ENCODE assay signal across 17 mouse cellular contexts in genomic region chr10:30629977-30630376, GRCm38 (mm10). TPM values are rescaled to one million over a fixed set of nuclear protein-coding genes. Genes with fewer than 3 reads are reported as not detected.
DNase-seq lines count a peak whose midpoint lies in the region; TF ChIP-seq lines count a peak whose summit lies in the region.
"Had no signal": no experiment of that assay in that cellular context is flagged by ENCODE, and none has a peak within 500 bp of the region (broad histone marks: within the 10 kb centered on the region; RNA-seq: fewer than 3 reads in every experiment).

No protein-coding gene starts in this region.

- H3K36me3 ChIP-seq in MEL (ENCODE audit: control insufficient read depth in 1 of 2, insufficient read depth in 2 of 2, low read length in 2 of 2): peaks cover 0 to 5% of the 10 kb centered on the region in 2 experiments; a peak in 1 of 4 replicates
- H3K36me3 ChIP-seq: G1E had no signal

- TF ChIP-seq EP300 in MEL (IDR thresholded peaks at IDR 0.05; ENCODE audit: low read depth in 1 of 2, low read length in 2 of 2): no peak

- TF ChIP-seq CTCF in MEL (IDR thresholded peaks at IDR 0.05 in 2 of 3, conservative IDR thresholded peaks at IDR 0.05 in 1 of 3; ENCODE audit: control insufficient read depth in 1 of 3, insufficient read depth in 1 of 3, low read depth in 2 of 3, low read length in 3 of 3, poor library complexity in 1 of 3, severe bottlenecking in 1 of 3): no peak

- H3K9ac ChIP-seq in MEL (ENCODE audit: control insufficient read depth, low read depth, low read length, poor library complexity, severe bottlenecking): no peak overlapping the region

- no peaks in the 10 kb centered on the region for H3K79me2 ChIP-seq in MEL (ENCODE audit: control insufficient read depth, insufficient read depth, low read length, poor library complexity)

- H3K4me1 ChIP-seq in MEL (ENCODE audit: control insufficient read depth in 1 of 2, insufficient read depth in 2 of 2, low read length in 2 of 2): peaks cover 0 to 2% of the 10 kb centered on the region in 2 experiments; a peak in 1 of 4 replicates

- TF ChIP-seq RAD21 in MEL (IDR thresholded peaks at IDR 0.05; ENCODE audit: low read depth, low read length): no peak

- peak; percentile 36 for DNase-seq in MEL (ENCODE audit: low read depth, low spot score)
- DNase-seq in B cell, adult 2 months: no peak
- DNase-seq: adrenal gland, adult 2 months; adrenal gland, adult 8-10 months; adrenal gland, postnatal 10 days; adrenal gland, postnatal 14 days; adrenal gland, postnatal 25 days; adrenal gland, postnatal 36 days; cerebellum, adult 11 months; cerebellum, adult 11-12 months; cerebellum, adult 18-20 months; cerebellum, adult 2 months; cerebellum, adult 8-10 months; cerebellum, adult 9-10 months had no signal

- no peak for TF ChIP-seq POLR2A in MEL (IDR thresholded peaks at IDR 0.05; ENCODE audit: control insufficient read depth in 1 of 2, insufficient read depth in 1 of 2, low read depth in 1 of 2, low read length in 2 of 2, poor library complexity in 1 of 2)

- H3K27me3 ChIP-seq in MEL (ENCODE audit: control insufficient read depth in 1 of 2, insufficient read depth in 2 of 2, low read length in 2 of 2): no peaks in the 10 kb centered on the region
- H3K27me3 ChIP-seq: CH12.LX, Patski had no signal

- no peak overlapping the region for H3K27ac ChIP-seq in MEL (ENCODE audit: control insufficient read depth, low read depth, low read length)

- no peaks in the 10 kb centered on the region for H3K9me3 ChIP-seq in MEL (replicated peaks; ENCODE audit: insufficient read depth, low read length)
- H3K9me3 ChIP-seq: G1E had no signal

- H3K4me3 ChIP-seq in MEL (ENCODE audit: control insufficient read depth in 1 of 2, insufficient read depth in 1 of 2, low read depth in 2 of 2, low read length in 2 of 2): no peak overlapping the region

TF ChIP-seq in MEL, 35 proteins besides CTCF, POLR2A, EP300 and RAD21:
- no peak for TF ChIP-seq SIN3A (IDR thresholded peaks at IDR 0.05; ENCODE audit: low read length)
- TF ChIP-seq HCFC1 (IDR thresholded peaks at IDR 0.05; ENCODE audit: low read depth, low read length): no peak
- no peak for TF ChIP-seq GABPA (IDR thresholded peaks at IDR 0.05; ENCODE audit: low read depth, low read length)
- no peak for TF ChIP-seq MEF2A (IDR thresholded peaks at IDR 0.05; ENCODE audit: extremely low read depth, insufficient replicate concordance, low read depth, low read length, poor library complexity, severe bottlenecking)
- TF ChIP-seq ZKSCAN1 (IDR thresholded peaks at IDR 0.05; ENCODE audit: low read depth, low read length): no peak
- peak; percentile 18; the same call in 1 of the 2 replicates for TF ChIP-seq TCF12 (IDR thresholded peaks at IDR 0.05; ENCODE audit: low read depth, low read length)
- TF ChIP-seq NRF1 (IDR thresholded peaks at IDR 0.05; ENCODE audit: insufficient read depth, low read depth, low read length, poor library complexity, severe bottlenecking): no peak
- TF ChIP-seq SMC3 (IDR thresholded peaks at IDR 0.05; ENCODE audit: low read depth, low read length): no peak
- TF ChIP-seq ELF1 (IDR thresholded peaks at IDR 0.05; ENCODE audit: low read depth, low read length): no peak
- TF ChIP-seq MYB (IDR thresholded peaks at IDR 0.05; ENCODE audit: low read depth, low read length): no peak
- TF ChIP-seq USF2 (IDR thresholded peaks at IDR 0.05; ENCODE audit: borderline replicate concordance in 1 of 2, insufficient read depth in 1 of 2, low read depth in 1 of 2, low read length in 2 of 2): no peak
- no peak for TF ChIP-seq MYC (IDR thresholded peaks at IDR 0.05; ENCODE audit: low read depth, low read length)
- TF ChIP-seq RCOR1 (IDR thresholded peaks at IDR 0.05; ENCODE audit: low read depth, low read length): peak; percentile 68; the same call in 1 of the 2 replicates
- TF ChIP-seq CHD1 (IDR thresholded peaks at IDR 0.05; ENCODE audit: low read depth, low read length): no peak
- TF ChIP-seq MAX (IDR thresholded peaks at IDR 0.05; ENCODE audit: low read length): no peak
- peak; percentile 63 for TF ChIP-seq ZNF384 (IDR thresholded peaks at IDR 0.05; ENCODE audit: low read depth, low read length)

RNA-seq across cellular contexts. Expression of gene Hint3, which starts 0.5 kb away (rescaled TPM):
- total RNA-seq in MEL (2012; rRNA removed): 6.8 and 7.7 TPM in 2 replicates
- polyA plus RNA-seq in MEL (2012; ENCODE audit: insufficient read depth in 1 of 2, insufficient read length in 2 of 2, low read depth in 1 of 2, low replicate concordance in 2 of 2, missing spikeins in 1 of 2): 1 to 10 TPM in 1 of 2 experiments, not detected in 1; 6.4 TPM

RNA-seq across cellular contexts. Expression of gene Trmt11, which starts 29.4 kb away (rescaled TPM):
- 22.6 and 23.4 TPM in 2 replicates for total RNA-seq in MEL (2012; rRNA removed)
- polyA plus RNA-seq in MEL (2012; ENCODE audit: insufficient read depth in 1 of 2, insufficient read length in 2 of 2, low read depth in 1 of 2, low replicate concordance in 2 of 2, missing spikeins in 1 of 2): 10 to 100 TPM in 1 of 2 experiments, not detected in 1; 15.8 TPM
